Mouse (Mus musculus) ovary, adult 18-20 months (tissue): Measurements from ENCODE around the gene Slc25a5.
"Not testable (repeated sequence)": the region's sequence is repeated elsewhere in the genome, so short reads cannot be mapped to it uniquely, and the experiment has no call there.

Experiments
- DNase-seq: peaks from one replicate; pipeline ENCODE4 v3.0.0; 2022; ENCODE audit warnings: low spot score, mixed read lengths

The Slc25a5 gene

DNA sequence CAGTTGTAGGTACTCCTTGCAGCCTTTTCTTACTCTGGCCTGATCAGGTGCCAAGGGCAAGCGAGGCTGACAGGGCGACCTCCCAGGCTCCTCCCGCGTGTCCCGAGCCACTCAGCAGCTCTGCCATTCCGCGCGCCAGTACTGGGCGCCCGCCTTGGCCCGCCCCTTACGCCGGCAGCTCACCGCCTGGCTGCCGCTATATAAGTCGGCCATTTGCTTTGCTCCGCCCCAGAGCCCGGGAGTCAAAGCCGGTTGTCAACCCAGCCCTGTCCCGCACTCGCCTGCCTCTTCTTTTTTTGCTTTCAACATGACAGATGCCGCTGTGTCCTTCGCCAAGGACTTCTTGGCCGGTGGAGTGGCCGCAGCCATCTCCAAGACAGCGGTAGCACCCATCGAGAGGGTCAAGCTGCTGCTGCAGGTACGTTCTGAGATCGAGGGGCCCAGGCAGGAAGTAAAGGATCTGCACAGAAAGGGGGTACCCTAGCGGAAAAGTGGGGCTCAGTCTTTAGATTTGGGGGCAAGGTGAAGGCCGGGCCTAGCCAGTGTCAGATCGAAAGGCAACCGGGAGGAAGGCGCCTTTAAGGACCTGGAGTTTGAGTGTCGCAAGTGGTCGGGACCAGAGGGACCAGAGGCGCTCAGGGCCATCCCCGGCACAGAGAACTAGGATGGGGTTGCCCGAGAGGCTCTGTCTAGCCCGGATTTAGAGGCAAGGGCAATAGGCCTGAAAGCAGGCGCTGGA is at the start of gene Slc25a5:
Gene Slc25a5 (plus strand): TSS at position 228 of the 739 bp plus-strand sequence.
- DNase-seq: peak; percentile 79

- no peak for DNase-seq
Measured at GRCm38 (mm10) chrX:36746789-36747188, 48.7 kb upstream of the Slc25a5 start.

DNA sequence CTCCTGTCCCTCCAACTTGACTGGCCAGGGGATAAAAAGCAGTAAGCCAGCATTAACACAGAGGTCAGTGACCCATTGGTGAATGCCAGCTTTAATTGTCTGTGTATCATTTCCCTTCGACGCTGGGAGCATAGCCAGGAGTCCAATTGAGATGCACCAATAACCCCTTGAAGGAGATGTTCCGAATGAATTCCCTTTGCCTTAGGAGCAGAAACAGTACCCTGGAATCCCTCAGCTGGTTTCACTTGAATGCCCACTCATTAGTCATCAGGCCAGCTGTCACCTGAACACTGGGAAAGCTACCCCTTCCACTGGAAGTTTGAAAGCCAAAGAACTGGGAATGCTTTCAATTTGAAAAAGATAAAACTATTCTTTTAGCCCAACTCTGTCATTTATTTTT is 46.9 kb upstream of the Slc25a5 start:
- DNase-seq: no peak

GRCm38 (mm10) chrX:36749281-36749785 is 46.1 kb upstream of the Slc25a5 start:
- DNase-seq: no peak

DNA sequence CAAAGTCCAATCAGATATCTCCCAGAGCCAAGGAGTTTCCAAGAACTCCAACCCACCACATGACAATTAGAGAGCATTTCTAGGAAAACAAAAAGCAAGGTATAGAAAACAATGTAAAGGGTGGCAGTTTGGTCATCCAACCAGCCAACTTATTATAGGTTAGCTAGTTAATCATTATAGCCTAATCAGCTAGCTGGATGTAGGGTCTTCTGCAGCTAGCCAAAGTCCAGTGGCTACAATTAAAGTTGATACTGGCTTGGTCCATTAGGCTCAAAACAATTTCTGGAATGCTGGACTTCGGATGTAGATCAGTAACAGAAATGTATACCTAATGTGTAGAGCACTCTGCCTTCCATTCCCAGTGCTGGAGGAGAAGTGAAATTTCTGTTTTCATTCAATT is 44.9 kb upstream of the Slc25a5 start:
- no peak for DNase-seq

DNA sequence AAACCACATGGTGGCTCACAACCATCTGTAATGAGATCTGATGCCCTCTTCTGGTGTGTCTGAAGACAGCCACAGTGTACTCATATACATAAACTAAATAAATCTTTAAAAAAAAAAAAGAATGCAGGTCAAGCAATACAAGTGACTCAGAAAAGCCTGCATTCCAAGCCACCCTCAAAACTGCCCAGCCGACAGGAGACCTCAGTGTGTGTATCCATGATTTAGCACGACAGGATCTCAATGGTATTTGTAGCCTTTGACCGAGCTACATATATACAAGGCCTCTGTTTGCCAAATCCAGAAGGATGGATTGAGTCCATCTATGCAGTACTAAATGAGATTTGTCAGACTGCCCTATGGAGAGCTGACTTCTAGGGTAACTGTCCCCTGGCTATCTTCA is 42.9 kb upstream of the Slc25a5 start:
- DNase-seq: no peak

- DNase-seq: no peak
Measured at GRCm38 (mm10) chrX:36757796-36758472, 37.5 kb upstream of the Slc25a5 start.

- no peak for DNase-seq
Measured at GRCm38 (mm10) chrX:36758566-36758965, 36.9 kb upstream of the Slc25a5 start.

DNA sequence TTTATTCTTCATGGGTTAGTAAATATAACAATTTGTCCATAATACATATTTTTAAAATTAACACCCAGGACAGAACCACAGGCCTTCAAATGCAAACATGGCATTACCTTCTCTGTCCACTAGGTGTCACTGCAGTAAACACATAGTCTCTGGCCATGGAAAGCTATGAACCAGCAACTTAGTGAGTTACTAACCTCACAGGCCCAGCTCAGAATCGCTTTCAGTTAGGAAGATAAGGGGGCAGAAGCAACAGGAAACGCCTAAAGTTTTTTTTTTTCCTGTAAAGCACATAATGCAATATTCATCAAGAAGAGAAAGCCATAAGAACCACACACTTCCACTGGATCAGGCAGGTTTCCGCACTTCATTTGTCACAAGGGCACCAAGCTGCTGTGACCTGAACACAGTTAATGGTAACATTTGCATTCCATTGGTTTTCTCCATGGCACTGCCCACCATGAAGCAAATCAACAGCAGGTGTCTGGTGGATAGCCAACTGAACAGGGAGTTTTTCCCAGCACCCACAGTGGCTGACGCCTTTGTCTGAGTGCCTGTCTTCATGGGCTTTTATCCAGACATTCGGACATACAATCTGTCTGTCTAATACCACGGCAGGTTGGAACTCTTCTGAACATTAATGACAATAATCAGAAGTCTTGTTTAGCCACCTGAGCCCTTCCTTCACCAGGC is 34.4 kb upstream of the Slc25a5 start:
- DNase-seq: no peak

- no peak for DNase-seq
Measured at GRCm38 (mm10) chrX:36762289-36762688, 33.2 kb upstream of the Slc25a5 start.

GRCm38 (mm10) chrX:36762894-36763293 is 32.6 kb upstream of the Slc25a5 start:
- DNase-seq: no peak

- DNase-seq: no peak
Measured at GRCm38 (mm10) chrX:36763298-36763933, 32.0 kb upstream of the Slc25a5 start.

GRCm38 (mm10) chrX:36763934-36764317 is 31.5 kb upstream of the Slc25a5 start:
- no peak for DNase-seq

DNA sequence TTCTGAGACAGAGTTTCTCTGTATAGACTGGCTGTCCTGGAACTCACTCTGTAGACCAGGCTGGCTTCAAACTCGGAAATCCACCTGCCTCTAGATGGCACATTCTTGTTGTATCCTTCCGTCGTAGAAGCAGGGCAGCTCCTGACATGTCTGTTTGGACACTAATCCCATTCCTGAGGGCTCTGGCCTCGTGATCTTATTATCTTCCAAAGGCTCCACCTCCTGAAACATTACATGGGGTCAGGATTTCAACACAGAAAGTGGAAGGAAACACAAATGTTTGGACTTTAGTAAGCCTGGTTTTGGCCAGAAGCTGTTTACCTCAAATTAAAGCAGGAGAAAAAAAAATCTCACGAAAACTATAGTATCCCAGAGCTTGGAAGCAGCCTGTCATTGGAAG is 28.1 kb upstream of the Slc25a5 start:
- DNase-seq: no peak

- no peak for DNase-seq
Measured at GRCm38 (mm10) chrX:36772591-36772990, 22.9 kb upstream of the Slc25a5 start.

- no peak for DNase-seq
Measured at GRCm38 (mm10) chrX:36775520-36775919, 19.9 kb upstream of the Slc25a5 start.

DNA sequence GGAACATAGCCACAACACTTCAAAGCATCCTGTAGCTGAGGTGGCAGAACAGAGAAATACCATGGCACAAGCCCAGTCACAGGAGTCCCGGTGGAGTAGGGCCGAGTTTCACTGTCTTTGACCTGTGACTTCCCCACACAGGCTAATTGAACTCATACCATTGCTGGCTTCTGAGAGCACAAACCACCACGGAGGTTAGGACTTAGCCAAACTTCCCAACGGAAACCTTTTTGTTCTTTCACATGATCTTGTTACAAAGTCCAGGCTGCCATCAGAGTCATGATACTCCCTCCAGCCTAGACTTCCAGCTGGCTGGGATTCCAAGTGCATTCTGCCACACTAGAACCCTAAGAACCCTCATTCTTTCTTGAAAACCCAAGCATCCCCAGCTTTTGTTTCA is 17.8 kb upstream of the Slc25a5 start:
- no peak for DNase-seq

- no peak for DNase-seq
Measured at GRCm38 (mm10) chrX:36789360-36789759, 6.1 kb upstream of the Slc25a5 start.

GRCm38 (mm10) chrX:36794571-36794970 is 880 bp upstream of the Slc25a5 start:
- DNase-seq: no peak

GRCm38 (mm10) chrX:36796163-36796581 is 721 bp downstream of the Slc25a5 start:
- DNase-seq: peak; percentile 62

- not testable (repeated sequence) for DNase-seq
Measured at GRCm38 (mm10) chrX:36796734-36797133, 1.3 kb downstream of the Slc25a5 start.

DNA sequence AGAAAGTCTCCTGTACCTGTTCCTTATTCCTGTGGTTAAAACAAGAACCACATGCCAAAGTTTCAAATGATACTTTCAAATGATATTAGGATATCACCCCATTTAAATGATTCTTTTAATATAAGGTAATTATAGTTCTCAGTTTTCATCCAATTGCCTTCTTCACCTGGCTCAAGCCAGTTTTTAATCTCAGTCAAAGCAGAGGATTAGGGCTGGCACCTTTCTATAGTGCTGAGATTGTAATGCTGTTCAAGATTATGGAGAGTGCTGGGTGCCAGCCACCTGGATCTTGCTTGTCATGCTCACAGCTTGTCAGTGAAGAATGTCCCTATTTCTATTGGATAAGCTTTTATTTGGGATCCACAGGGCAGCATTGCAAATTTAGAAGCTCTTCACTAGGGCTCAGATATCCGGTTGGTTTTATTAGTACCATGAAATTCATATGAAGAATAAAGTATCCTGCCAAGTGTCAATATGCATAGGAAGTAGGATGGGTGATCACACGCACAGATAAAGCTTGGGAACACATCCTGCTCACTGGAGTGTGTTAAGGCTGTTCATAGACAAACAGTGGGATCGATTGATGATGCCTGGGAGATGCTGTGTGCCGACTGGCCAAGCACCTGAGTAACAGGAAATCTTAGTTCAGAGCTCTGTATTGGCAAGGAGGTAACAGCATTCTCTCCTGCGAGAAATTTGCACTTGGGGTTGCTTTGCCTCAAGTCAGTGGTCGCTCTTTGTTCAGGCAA is 3.9 kb downstream of the Slc25a5 start:
- no peak for DNase-seq
